Mouse (Mus musculus) fibroblast of lung, adult 2 months (primary cell): ENCODE measurements around the gene Eid2b.

Experiments
- DNase-seq: peaks from one replicate; pipeline ENCODE4 v3.0.0-alpha.2; 2011; ENCODE audit warnings: low read depth

Eid2b gene

GRCm38 (mm10) chr7:28301616-28302433, 24.3 kb downstream of the Eid2b start, which contains the start of gene Dll3:
Dll3 (minus strand) TSS chr7:28302238.
- DNase-seq, result no peak

GRCm38 (mm10) chr7:28305641-28306040, 28.1 kb downstream of the Eid2b start:
- DNase-seq, result no peak

GRCm38 (mm10) chr7:28306216-28306615, 28.7 kb downstream of the Eid2b start:
- no peak for DNase-seq

GRCm38 (mm10) chr7:28309737-28310136, 32.2 kb downstream of the Eid2b start:
- no peak for DNase-seq

- DNase-seq, result no peak
These were observed 33.8 kb downstream of the Eid2b start for GRCm38 (mm10) chr7:28311151-28311925.

GRCm38 (mm10) chr7:28311926-28312543, 34.5 kb downstream of the Eid2b start, which contains the start of gene Timm50:
Timm50 (minus strand) TSS chr7:28312072.
- DNase-seq, result peak; percentile 94

- DNase-seq, result no peak
These were observed 40.5 kb downstream of the Eid2b start for GRCm38 (mm10) chr7:28318036-28318435.

- no peak for DNase-seq
These were observed 41.2 kb downstream of the Eid2b start for GRCm38 (mm10) chr7:28318714-28319113.

GRCm38 (mm10) chr7:28321974-28322720, 44.6 kb downstream of the Eid2b start:
- DNase-seq, result no peak

GRCm38 (mm10) chr7:28325293-28325692, 47.8 kb downstream of the Eid2b start:
- no peak for DNase-seq

GRCm38 (mm10) chr7:28326457-28326856, 48.9 kb downstream of the Eid2b start:
- DNase-seq, result no peak

- no peak for DNase-seq
These were observed 50.7 kb downstream of the Eid2b start for GRCm38 (mm10) chr7:28328260-28328659.
